Mouse (Mus musculus): ENCODE measurements around the gene H2afy.

Gene H2afy

DNA sequence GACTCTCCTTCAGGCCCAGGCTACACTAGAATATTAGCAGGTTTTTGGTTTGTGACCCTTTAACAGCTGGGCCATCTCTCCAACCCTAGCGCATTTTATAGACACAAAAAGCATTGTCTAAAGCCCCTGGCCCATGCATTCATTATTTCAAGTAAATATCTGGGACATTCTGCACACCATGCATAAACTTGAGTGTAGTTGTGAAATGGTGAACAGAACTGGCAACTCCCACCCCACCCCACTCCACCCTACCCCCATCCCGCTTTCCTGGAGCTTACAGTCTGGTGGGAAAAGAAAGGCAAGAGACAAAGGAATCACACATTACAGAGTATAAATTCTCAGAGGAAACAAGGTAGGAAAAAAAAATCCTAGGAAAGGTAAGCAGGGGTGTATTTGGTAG lies at the start of gene H2afy:
Gene H2afy (minus strand): TSS at position 162 of the 400 bp plus-strand sequence.
- DNase-seq (ENCODE audit: low spot score in 2 of 2) = no peak

DNA sequence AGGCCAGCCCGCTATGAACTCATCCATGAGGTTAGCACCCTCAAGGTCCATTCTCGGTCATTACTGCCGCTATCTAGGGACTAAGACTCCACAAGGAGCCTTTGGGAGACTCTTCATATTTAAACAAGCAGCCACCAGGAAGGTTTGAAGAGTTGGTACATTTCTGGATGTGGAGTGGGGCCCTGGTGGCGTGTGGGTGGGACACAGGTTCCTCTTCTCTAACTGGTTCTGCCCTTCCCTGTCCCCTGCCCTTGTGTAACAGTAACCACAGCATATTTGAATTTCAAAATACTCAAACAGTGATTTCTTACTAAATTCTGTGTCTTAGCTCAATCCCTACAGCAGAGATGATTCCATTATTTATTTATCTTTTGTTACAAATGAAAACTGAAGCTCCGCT lies 47.5 kb upstream of the H2afy start:
- DNase-seq (ENCODE audit: low spot score in 2 of 2) = no peak

DNA sequence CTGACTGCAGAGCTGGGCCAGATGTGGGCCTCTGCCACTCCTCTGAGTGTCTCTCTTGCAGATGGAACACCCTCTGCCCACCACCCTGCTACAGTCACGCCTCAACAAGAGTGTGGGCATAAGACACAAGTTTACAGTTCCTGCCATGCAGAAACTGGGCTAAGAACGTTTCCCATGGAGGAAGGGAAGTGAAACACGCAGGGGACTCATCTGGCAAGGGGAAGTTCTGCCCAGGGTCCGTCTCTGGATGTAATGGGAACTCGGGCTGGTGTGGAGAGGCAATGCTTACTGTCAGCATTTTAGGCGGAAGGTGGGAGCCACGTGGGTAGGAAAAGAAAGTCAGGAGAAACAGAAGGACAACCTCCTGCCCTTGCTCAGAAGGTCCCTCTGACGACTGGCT lies 45.3 kb upstream of the H2afy start:
- no peak for DNase-seq (ENCODE audit: low spot score in 2 of 2)

DNA sequence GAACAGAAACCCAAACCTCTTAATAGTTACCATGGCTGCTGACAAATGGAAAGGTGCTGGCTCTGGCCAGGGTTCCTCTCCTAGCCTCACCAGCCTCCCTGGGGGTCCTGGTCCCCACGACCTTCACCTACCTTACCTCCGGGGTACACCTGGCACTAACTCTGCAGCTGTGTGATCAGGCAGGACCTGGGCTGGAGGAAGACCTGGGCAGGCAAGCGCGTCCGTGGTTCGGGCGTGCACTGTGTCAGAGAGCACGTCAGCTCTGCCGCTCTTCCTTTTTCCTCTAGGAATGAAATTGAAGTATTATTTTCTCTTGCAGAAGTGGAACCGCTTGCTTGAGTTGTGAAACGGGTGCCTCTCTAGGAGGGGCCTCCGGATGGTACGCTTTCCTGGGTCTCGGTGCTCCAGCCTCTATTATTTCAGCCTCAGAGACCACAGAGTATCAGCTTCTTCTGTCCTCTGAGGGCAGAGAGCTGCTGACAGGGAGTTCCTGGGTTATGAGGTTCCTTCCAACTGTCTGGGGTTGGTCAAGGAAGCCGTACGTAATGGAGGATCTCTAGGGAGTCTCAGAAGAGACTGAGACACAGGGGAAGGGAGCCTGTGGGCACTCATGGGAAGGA lies 42.4 kb upstream of the H2afy start, which contains the start of gene Tifab:
Gene Tifab (minus strand): TSS at position 470 of the 620 bp plus-strand sequence.
- DNase-seq (ENCODE audit: low spot score in 2 of 2) = no peak

DNA sequence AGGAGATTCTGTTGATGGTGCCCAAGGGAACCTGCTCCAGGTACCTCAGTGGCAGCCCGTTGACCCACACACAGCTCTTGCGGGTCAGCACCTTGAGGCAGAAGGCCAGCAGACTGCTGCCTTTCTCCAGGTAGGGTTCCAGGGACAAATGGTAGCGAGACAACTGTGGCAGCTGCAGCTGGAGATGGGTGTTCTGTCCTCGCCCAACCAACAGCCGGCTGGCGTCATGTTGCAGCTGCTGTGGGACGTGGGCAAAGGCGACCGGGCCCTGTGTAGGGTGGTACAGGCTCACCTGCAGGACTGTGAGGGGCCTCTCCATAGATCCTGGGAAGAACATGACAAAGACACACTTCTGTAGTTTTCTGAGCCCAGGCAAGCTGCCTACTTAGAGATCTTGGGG lies 40.1 kb upstream of the H2afy start:
- DNase-seq (ENCODE audit: low spot score in 2 of 2) = no peak

DNA sequence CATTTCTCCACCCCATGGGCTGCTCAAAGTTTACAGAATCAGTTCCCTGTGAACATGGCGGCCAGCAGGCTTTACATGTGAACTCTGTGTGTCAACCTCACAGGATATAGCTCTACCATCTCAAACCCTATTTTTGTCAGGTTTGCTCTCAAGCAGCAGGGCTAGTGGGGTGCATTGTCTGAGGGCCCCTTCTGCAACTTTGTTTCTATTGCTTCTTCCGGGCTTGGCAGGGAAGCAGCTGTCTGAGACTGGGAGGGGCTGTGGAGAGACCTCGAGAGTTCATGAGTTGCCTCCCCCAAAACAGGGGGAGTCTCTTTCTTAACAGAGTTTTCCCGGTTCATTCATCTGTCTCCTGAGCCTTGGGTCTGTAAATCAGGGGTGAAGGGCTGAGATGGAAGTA lies 39.7 kb upstream of the H2afy start:
- DNase-seq (ENCODE audit: low spot score in 2 of 2) = no peak

DNA sequence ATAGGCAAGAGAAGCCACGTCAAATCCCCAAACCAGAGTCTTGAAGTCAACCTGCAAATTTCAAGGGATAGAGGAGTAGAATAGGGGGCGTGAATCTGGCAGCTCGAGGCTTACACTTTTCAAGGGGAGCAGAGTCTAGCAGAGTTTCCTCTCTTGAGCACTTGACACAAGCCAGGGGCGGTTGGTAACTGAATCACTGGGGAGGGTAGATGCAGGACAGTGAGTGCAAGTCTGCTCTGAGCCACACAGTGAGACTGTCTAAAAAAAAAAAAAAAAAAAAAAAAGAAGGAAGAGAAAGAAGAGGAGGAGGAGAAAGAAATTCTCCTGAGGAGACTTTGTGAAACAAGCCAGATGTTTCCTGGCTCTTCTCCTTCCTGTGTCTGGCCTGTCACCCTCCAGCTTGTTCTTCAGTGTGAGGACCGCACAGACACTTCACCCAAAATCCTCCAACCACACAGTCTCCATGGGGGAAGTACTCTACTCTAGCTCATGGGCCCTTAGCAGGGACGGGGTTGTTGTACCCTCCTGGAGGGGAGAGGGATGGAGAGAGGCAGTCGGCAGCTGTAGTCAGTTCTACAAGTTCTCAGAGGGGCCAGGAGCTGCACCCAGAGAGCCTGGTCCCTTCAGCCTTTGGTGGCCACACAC lies 36.9 kb upstream of the H2afy start:
- DNase-seq (ENCODE audit: low spot score in 2 of 2) = no peak

DNA sequence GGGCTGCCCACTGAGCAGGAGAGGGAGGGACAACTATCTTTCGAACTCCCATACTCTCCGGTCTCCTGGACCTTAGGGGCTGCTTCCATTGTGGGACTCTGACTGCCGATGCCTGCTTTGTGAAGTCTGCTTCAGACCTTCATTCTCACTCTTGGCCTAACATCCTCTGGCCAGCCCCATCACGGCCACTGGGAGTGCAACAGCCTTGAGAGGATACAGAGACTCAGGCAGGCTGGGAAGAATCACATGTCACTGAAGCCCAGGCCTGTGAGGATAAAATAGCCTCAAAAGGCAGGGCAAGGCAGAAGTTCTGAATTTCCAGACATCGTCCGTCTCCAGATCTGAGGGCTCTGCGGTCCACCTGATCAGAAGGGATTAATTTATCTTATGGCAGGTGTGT lies 35.9 kb upstream of the H2afy start:
- DNase-seq (ENCODE audit: low spot score in 2 of 2) = no peak

DNA sequence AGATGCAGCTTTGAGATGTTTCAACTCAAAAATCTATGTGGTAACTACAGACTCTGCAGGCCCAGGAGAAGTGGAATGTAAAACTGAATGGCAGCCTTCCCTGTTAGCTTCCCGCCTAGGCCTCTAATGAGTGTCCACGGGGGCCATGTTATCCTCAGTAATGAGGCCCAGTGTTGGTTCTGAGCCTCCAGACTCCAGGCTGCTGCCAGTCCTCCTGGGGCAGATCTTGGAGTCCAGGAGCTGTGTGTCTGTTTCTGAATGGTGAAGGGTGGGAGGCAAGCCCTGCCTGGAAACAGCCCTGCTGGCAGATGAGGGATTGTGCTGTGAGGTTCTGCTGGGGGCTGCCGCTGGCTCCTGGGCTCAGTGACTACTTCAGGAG lies 32.2 kb upstream of the H2afy start:
- DNase-seq (ENCODE audit: low spot score in 2 of 2) = no peak

DNA sequence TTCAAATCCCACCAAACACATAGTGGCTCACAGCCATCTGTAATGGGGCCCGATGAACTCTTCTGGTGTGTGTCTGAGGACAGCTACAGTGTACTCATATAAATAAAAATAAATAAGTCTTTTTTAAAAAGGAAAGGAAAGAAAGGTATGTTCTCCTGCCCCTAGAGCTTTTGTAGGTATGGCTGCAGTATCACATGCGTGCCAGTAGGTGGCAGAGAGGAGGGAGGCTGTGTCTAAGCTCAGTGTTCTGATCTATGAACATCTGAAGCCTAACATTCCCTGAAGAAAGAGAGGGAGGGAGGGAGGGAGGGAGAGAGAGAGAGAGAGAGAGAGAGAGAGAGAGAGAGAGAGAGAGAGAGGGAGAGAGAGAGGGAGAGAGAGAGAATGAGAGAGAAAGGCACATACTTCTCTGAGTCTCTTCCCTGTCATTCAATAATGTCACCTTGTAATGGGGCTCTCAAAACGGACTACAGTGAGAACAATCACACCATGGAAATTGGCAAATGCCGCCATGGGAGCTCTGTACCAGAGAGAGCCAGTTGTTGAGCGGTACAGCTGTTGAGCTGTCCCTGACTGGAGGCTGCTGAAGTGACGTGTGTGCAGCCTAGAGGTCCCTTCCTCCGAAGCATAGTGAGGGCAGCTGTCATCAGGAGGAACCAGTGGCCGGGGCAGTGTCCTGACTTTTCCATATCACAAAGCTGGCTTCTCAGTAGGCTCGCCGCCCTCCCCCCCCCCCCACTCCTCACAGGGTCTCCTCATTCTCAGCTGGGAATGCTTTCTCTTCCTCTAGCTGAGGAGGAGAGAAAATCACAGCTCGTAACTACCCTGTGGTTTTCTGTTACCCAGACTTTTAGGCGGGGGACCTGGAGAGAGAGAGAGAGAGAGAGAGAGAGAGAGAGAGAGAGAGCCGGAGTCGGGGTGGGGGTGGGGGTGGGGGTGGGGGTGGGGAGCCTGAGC lies 31.6 kb upstream of the H2afy start:
- no peak for DNase-seq (ENCODE audit: low spot score in 2 of 2)

DNA sequence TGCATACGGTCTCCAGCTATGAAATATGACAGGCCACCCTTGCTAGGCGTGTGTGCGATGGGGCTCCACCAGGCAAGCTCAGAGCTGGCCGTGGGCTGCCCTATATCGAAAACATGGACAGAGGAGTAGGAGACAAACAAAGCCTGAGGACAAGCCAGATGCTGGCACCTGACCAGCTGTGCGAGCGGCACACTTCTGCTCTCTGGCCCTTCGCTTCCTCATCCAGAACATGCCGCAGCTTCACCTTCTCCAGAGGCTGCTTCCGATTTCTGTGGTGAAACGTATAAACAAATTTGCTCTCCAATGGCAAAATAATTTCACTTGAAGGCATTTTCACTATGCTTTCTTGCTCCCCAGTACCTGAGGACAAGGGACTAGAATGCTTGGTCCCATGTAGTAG lies 29.4 kb upstream of the H2afy start:
- DNase-seq (ENCODE audit: low spot score in 2 of 2) = no peak

DNA sequence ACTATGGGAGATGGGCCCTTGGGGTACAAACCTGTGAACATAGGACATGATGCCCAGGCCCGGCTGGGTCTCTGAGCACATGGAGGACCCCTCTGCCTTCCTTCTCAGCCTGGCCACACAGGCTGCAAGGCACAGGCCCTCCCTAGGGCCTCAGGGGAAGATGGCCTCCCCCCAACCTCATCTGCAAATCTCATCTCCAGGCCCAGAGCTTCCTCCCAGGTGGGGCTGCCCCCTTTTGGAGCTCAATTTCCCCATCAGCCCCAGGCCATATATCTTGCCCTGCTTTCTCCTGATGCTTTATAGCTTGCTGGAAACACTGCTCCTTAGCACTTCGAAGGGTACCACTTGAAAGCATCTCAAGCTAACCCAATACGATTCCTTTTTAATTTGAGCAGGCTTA lies 28.2 kb upstream of the H2afy start:
- no peak for DNase-seq (ENCODE audit: low spot score in 2 of 2)

DNA sequence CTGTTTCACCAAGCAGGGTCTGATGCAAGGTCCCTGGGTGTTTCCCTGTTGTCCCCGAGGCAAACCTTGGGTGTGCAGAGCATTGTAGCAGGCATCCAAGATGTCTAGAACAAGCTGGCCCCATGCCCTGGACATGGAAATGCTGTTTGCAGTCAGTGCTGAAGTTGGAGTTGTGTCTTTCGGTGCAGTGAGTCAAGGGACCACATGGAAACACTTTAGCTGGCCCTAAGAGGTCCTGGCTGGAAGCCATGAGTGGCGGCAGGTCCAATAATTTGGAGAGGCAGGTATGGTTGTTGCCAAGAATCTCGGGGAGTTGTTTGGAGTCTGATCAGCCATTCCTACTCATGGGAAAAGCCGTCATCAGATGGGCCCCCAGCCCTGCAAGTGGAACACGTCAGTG lies 27.6 kb upstream of the H2afy start:
- DNase-seq (ENCODE audit: low spot score in 2 of 2) = peak in 1 of 2 experiments; percentile 36

DNA sequence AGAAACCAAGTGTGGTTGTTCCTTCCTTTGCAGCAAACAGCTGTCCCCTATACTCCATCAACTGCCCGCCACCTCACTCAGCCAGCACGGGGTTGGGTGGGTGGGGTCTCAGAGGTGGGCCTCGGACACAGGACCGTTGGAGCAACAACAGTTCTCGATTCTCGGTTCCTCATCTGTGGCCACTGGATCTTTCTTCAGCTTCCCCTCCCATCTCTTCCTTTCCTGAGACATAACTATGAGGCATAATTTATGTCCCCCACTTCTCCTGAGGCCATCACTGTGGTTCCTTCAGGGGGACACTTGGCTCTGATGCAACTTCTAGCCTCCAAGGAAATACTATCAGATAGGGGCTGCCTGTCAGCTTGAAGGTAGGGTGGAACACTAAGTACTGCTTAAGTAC lies 26.7 kb upstream of the H2afy start:
- no peak for DNase-seq (ENCODE audit: low spot score in 2 of 2)

DNA sequence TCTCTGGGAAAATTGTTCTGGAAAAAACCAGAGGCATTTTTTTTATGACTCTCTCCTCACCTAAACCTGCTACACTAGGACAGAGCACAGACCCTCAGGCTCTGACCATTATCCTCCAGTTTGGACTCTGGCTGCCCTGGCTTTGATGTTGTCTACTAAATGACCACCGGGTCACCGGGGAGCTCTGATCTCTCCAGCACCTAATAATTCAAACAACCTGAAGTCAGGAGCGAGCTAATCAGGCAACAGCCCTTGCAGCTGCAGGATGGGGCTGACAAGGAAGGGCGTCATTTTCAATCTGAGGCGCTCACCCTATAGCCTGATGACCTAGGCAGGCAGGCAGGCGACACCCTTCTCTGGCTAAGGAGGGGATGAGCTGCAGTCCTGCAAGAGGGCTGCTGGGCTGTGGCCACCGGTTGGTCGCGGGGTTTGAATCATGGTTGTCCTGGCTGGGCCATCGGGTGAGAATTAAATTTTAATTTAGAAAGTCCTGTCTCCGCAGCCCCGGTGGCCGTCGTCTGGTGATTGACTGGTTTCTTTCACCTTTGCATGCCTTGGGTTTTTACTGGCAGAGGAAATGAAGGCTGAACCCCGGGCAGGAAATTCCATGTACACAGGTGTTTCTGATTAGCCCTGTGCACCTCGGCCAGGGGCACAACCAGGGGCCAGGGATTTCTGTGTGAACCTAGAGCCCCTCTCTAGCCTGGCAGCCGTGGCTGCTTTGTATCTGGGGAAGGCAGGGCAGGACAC lies 23.6 kb upstream of the H2afy start:
- no peak for DNase-seq (ENCODE audit: low spot score in 2 of 2)

DNA sequence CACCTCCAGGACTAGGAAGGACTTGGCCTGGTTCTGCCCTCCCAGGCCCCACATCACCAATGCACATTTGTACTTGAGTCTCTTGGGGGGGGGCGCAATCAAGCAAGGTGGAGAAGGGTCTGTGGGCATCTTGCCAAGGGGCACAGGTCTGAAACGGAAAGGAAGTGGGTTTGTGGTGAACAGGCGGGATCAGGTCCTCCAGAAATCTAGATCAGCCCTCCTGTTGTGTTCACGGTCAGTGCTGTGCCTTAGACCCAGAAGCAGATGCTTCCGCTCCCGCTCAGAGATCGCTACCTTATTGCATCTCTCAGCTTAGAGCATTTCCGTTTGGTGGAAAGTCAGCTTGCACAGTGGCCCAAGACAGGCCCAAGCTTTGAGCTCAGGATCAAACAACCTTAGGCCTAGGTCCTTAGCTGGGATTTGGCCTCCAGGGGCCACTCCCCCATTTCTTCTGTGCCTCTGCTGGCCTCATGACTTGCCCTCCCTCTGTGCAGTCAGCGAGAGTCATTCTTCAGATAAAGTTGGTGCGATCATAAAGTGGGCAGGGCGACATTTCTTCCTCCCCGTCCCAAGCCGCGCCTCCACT lies 22.9 kb upstream of the H2afy start:
- no peak for DNase-seq (ENCODE audit: low spot score in 2 of 2)

DNA sequence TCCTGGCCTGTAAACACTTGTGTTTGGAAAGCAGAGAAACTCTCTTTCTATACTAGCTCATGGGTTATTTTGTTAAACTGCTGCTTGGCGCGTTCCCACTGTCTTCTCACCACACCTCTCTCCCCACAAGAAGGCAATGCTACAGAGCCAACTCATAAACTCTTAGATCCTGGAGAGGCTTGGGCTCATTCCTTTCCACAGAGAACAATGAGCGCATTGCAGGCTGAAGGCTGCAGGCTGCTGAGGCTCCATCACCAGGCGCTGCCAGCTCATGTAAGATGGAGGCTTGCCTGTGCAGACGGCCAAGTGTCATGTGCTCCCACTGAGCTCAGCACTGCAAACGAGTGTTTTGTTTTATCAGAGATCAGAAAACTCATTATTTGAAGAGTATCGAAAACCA lies 19.5 kb upstream of the H2afy start:
- no peak for DNase-seq (ENCODE audit: low spot score in 2 of 2)

DNA sequence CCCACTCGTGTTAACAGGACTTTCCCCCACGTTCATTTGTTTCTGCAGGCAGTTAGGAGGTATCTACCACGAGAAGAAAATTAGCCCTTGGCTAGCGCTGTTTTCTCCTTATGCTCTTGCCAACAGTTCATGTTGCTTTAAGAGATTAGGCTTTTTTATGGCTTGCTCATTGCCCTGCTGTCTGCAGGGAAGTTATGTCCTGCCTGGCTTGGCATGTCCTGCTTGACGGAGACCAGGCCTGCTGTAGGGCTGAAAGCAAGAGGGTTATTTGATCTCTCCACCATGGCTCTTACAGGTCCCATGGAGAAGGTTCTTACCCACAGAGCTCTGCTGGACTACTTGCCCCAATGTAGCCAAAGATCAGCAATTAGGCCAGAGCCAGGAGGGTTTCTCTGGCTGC lies 18.9 kb upstream of the H2afy start:
- DNase-seq (ENCODE audit: low spot score in 2 of 2) = peak; percentile 28 to 40

DNA sequence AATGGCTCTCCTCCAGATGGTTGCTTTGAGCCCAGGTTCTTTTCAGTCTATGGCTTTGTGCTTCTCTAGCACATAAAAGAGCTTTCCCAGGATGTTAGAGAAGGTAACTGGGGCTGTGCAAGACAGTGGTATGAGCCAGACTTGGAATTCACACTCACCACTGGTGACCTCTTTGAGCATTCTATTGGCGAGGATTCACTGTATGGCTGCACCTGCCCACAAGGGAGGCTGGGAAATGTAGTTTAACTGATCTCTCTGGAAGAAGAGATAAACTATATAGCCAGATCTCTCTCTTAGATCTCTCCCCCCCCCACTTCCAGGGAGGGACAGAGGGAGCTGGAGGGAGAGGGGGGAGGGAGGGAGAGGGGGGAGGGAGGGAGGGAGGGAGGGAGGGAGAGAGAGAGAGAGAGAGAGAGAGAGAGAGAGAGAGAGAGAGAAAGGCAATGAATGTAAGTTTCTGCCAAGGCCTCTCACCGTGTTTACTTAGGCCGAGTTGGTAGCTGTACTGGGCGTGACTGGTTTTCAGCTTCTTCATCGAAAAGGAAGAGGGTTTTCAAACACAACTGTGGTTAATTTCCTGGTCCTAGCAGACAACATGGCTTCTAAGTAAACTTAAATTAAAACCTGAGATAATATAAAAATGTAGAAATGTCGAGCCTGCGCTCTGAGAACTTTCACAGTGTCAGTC lies 16.8 kb upstream of the H2afy start:
- no peak for DNase-seq (ENCODE audit: low spot score in 2 of 2)

DNA sequence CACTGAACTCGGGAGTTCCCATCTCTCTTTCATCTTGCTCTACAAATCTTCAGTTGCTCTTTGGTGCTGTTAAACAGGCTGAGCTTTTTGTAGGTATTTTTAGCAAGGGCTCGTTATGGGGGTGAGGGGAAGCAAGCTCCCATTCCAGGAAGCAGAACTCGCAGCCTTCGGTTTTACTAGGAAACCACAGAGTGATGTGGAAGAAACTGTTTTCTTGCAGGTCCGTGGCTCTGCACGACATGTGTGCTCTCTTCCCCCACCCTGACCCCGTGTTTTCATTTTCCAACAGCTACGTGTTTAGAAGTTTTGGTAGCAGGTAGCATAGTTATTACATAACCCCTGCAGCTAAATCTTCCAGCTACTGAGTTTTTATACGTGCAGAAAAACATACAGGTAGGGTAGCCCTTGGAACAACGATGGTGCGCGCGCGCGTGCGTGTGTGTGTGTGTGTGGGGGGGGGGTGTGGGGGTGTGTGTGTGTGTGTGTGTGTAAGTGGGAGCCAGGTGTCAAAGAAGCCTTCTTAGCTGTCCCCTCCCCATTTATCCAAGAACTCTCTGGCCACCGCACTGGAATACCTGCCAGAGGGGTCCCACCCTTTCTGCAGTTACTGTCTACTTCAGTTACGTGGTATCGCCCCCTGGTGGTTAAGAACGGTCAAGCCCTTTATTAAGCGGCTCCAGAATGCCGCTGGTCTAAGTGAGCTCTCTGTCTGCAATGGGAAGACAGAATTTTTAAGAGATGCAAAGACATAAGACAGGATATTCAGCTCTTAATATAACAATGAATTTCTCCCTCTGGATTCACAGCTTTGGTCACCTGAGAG lies 15.5 kb upstream of the H2afy start:
- DNase-seq (ENCODE audit: low spot score in 2 of 2) = peak in 1 of 2 experiments; percentile 56

Measured in urinary bladder, postnatal 36 days (tissue).